Mouse (Mus musculus) liver, embryonic 14.5 days (tissue): ENCODE measurements around the gene Olfr697.

Experiments used
- CTCF ChIP-seq: IDR thresholded peaks from 2 replicates; pipeline ENCODE4 v1.5.1; 2016; ENCODE audit warnings: antibody characterized with exemption, low read depth, control low read depth
- EP300 ChIP-seq: IDR thresholded peaks from 2 replicates; pipeline ENCODE4 v1.6.1; 2016; ENCODE audit warnings: antibody characterized with exemption, low read depth

DNA sequence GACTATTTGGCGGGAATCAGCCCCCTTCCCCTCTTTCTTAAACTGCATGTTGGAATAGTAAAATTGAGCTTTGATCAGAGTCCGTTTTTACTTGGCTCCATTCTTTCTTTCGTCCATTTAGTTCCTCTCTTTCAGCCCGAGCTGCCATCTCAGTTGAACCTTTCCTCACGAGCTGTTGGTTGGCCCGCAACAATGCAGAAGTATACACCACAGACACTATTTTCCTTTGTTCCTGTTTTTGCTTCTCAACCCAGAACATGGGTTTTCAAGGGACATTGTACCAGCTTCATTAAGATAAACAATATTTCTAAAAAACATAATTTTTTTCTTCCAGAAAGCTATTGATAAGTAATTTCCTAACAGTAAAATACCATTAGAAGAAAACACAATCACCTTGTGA, 30.8 kb downstream of the Olfr697 start:
- TF ChIP-seq EP300 (no peak), CTCF (no peak)
